Mouse (Mus musculus) ovary, postnatal 14 days (tissue): ENCODE data around the gene Uggt1.
A peak's percentile ranks its signal among the peaks of the same experiment; 100 is the strongest.

Experiments
- DNase-seq: peaks from one replicate; pipeline ENCODE4 v3.0.0; 2022; ENCODE audit warnings: low spot score

Uggt1 gene

DNA sequence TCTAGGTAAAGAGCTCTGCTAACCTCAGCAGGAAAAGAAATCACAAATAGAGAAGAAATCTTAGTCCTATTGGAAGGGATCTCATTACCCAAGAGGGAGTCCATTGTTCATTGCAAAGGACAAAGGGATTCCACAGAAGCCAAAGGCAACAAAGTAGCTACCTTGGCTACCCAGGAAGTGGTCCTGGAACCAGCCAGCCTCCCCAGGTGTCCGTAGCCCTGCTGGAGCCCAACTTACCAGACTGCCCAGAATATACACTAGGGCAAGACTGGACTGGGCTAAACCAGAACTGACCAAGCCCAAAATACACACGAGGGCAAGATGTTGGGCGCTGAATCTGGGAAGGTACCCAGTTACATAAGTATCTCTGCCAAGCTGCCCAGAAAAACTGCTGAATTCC lies 129.7 kb downstream of the Uggt1 start:
- DNase-seq, result no peak

DNA sequence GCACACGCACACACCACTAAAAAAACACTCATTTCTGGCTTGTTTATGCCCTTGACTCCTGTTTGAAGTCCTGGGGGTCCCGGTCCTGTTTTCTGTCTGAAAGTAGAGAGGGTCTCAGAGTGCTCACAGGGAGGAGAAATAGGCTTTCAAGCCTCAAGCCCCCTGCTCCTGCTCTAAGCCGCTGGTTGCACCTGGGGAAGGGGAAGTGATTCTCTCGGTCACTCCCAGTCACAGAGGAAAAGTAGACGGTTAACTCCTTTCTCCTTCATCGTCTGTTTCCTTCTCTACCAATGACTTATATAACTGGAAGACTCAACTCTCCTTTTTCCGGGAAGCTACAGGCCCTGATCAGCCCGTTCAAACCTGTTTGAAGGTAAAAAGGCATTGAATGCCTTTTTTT lies 130.8 kb downstream of the Uggt1 start:
- no peak for DNase-seq

DNA sequence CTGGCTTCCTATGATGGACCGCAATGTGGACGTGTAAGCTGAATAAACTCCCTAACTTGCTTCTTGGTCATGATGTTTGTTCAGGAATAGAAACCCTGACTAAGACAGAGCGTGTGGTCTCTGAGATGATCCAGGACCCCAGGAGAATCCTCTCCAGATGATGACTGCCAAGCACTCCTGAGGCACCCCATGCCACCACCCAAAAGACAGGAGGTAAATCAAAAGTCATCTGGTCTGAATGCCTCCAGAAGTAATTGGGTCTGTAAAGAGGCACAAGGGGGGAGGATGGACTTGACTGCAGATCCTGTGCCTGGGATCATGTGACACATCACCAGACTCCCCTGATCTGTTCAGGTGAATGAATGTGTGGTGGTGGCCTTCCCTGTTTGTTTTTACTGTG lies 131.9 kb downstream of the Uggt1 start:
- DNase-seq, result no peak

DNA sequence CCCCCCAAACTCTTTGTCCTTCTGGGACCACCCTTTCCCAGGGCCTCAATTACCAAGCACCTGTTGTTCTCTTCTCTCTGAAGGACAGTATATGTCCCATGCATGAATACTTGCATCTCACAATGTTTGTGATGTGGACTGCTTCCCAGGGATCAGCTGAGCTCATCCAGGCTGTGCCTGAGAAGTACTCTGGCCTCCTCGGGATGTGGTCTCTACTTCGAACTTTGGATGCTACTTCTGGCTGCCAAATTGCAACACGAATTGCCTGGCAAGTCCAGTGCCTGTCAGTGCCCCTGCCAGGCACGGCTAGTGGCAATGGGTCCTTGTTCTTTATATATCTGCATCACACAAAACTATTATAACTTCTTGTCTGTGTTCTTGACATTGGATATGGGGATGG lies 134.5 kb downstream of the Uggt1 start:
- DNase-seq, result no peak

DNA sequence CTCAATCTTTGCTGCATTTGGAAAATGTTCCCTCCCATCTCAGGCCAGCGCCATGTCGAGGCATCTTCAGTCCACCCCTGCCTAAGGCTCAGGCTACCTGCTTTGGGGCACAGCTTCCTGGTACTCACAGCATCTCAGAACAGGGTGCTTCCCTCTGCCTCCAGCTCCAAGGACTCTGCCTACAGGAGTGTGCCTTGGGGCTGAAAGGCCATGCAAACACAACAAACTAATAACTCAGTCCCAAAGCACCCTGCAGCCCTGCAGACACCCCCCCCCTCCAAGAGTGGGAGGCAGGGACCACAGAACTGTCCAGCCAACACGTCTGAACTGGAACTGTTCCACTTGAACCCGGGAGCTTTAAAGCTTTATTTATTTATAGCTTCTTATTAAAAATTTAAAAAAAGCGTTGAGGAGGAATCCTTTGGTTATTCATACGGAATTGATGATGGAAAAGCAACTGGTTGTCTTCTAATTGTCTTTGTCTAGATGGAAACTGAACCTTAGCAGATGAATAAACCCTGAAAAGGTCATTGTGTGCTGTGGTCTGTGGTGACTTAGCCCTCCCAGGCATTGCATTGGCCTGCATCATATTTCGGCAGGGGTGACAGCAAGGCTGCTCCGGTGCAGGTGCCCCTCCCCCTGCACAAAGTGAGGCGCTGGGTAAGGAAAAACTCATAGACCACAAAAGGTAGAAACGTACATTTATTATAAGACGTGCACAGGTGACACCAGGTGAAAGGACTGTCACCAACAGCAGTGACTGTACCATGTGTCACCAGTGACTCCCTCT lies 138.4 kb downstream of the Uggt1 start:
- DNase-seq, result no peak

DNA sequence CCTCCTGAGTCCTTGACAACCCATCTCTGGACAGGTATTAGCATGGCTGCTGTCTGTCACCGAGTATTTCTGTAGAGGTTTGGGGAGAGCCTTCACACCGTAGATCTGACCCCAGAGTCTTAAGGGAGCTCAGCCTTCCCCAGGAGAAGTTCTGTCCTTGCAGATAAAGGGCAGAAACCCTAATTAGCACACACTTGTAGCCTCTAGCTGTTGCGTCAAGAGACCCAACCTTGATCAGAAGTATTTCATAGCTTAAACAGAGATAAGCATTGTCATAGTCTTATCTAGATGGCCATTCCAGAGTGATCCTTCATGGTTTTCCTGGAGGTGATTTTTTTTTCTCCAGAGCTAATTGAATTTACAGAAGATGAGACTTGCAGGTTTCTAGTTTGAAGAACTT lies 144.1 kb downstream of the Uggt1 start:
- DNase-seq, result no peak

DNA sequence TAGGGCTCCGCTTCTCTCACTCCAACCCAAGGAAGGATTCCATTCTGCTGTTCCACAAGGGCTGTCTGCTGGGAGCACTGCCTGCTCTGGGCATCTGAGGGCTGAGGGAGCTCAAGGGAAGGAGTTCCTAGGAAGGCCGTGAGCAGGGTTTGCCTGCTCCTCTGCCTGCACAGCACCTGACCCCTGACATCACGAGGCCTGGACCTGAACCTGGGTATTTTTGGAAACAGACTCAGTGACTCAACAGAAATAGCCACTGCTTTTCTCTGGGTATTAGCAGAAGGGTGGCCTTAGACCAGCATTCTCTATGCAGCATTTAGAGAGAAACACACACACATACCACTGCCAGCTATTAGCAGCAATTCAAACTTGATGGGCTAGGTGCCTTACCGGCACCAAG lies 146.1 kb downstream of the Uggt1 start:
- no peak for DNase-seq

DNA sequence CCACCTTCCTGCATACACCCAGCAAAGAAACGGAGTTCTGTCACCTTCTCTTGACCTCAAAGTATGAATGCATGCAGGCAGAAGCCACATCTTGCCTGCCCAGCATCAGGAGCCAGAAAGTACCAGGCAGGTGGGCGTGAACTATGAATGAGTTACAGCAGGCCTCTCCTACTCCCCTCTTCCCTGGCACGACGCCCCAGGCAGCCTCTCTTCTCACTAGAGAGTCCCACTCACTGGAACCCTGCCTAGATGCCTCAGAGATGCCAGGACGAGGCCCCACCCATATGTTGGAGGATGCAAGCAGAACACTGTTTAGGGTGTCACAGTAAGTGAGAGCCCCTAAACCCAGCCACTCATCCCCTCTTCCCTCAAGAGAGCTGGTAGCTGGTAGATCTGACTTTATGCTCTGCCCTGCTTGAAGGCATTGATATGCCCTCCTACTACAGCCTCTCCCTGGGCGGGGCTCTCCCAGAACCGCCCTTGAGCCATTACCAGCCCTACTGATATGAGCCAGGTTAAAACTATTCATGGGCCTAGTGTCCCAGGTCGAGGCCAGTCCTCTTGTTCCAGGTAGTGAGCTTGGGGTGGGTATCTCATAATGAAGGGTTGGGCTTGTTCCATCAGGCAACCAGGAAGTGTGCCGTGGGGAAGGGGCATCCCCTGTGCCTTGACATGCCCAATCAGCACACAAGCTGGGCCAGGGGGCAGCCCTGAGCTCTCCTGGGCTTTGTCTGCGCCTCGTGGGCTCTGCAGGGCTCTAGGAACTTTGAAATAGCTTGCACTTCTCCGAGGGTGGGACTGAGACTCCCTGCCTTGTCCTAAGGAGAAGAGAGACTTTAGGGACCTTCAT lies 148.9 kb downstream of the Uggt1 start:
- DNase-seq, result peak; percentile 72

DNA sequence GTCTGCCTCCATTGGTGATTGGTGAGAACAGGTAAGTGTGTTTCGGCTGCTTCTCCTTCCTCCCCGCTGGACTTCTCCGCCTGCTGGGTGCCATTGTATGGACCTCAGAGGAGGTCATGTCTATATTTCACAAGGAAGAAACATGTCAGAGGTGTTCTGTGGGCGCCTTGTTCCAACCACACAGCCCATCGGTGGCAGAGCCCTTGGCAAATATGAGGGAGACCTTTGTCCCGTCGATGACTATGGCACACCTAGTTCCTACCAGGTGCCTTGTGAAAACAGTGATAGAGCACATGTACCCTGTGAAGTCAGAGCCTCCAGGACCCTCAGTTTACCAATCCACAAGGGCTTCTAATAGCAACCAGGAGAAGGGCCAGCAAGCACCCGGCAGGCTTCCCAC lies 150.8 kb downstream of the Uggt1 start:
- no peak for DNase-seq

DNA sequence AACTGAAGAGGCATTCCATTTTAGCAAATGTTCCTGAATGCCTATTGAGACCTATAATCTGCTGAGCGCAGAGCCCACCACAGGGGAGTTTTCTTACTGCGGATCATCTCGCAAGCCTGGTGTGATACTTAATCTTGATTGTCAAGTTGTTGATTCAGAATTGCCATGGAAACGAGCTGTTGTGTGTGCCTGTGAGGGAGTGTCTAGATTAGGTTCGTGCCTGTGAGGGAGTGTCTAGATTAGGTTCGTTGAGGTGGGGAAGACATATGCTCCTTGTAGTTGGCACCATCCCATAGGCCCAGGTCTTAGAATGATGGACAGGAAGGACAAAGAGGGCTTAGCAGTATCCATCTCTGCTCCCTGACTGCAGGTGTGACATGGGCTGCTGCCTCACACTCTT lies 153.3 kb downstream of the Uggt1 start:
- DNase-seq, result no peak

DNA sequence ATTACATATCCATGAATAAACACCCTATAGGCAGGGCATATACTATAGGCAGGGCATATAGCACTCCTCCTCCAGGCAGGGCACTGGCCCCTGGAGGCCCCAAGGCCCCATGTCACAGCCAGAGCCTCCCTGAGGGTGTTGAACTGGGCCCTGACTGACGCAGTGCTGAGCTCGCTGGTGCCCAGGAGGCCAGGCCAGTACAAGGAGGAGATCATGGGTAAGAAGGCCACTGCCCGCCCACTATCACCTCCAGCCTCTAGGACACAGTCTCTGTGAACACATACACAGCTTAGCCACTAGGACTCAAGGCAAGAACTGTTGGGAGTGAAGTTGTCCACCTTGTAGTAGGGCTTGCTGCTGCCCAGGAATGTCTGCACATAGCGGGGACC lies 153.8 kb downstream of the Uggt1 start:
- no peak for DNase-seq
